Mouse (Mus musculus) lung, adult 18-20 months (tissue): Measurements from ENCODE around the gene Ptchd1.

Source experiments
- DNase-seq, 2 experiments: peaks; one replicate each; pipeline ENCODE4 v3.0.0; 2022; ENCODE audit warnings: mixed read lengths in 2 of 2

Ptchd1 gene

GRCm38 (mm10) chrX:155623701-155624281 is at the start of gene Ptchd1:
Gene Ptchd1 (minus strand): TSS chrX:155623814.
- no peak for DNase-seq

- DNase-seq, result no peak
These were observed 34.4 kb upstream of the Ptchd1 start for GRCm38 (mm10) chrX:155657971-155658370.

GRCm38 (mm10) chrX:155645975-155646374 is 22.4 kb upstream of the Ptchd1 start:
- DNase-seq, result no peak

- DNase-seq, result no peak
These were observed 20.4 kb upstream of the Ptchd1 start for GRCm38 (mm10) chrX:155643975-155644374.

- DNase-seq, result no peak
These were observed 2.1 kb upstream of the Ptchd1 start for GRCm38 (mm10) chrX:155625671-155626196.

- DNase-seq, result no peak
These were observed 1.3 kb upstream of the Ptchd1 start for GRCm38 (mm10) chrX:155624895-155625294.

GRCm38 (mm10) chrX:155624341-155624841 is 777 bp upstream of the Ptchd1 start, which contains the start of gene Gm15155:
Gene Gm15155 (plus strand): TSS chrX:155624741.
- no peak for DNase-seq

GRCm38 (mm10) chrX:155622961-155623599 is 534 bp downstream of the Ptchd1 start:
- DNase-seq, result no peak

- no peak for DNase-seq
These were observed 1.1 kb downstream of the Ptchd1 start for GRCm38 (mm10) chrX:155622527-155622926.

- DNase-seq, result no peak
These were observed 22.4 kb downstream of the Ptchd1 start for GRCm38 (mm10) chrX:155601196-155601595.

GRCm38 (mm10) chrX:155596390-155596789 is 27.2 kb downstream of the Ptchd1 start:
- no peak for DNase-seq

- no peak for DNase-seq
These were observed 28.9 kb downstream of the Ptchd1 start for GRCm38 (mm10) chrX:155594685-155595084.

GRCm38 (mm10) chrX:155592467-155592866 is 31.1 kb downstream of the Ptchd1 start:
- DNase-seq, result no peak

- no peak for DNase-seq
These were observed 32.1 kb downstream of the Ptchd1 start for GRCm38 (mm10) chrX:155591490-155591889.

- DNase-seq, result no peak
These were observed 39.0 kb downstream of the Ptchd1 start for GRCm38 (mm10) chrX:155584586-155584985.

- no peak for DNase-seq
These were observed 43.8 kb downstream of the Ptchd1 start for GRCm38 (mm10) chrX:155579791-155580190.

GRCm38 (mm10) chrX:155572396-155572795 is 51.2 kb downstream of the Ptchd1 start:
- DNase-seq, result no peak

GRCm38 (mm10) chrX:155543780-155544179 is 79.8 kb downstream of the Ptchd1 start:
- DNase-seq, result no peak
